Mouse (Mus musculus) kidney, embryonic 14.5 days (tissue): ENCODE measurements around the gene Pitpnm2. TPM values are rescaled to one million over a fixed set of nuclear protein-coding genes. Genes with fewer than 3 reads are reported as not detected.

Experiments
- ATAC-seq: fragments of 200-750 bp; cut with Nextera tagmentation; 2 replicates; pipeline ENCODE4 v1.8.0; 2017; ENCODE audit warnings: moderate number of reproducible peaks, mild to moderate bottlenecking, moderate TSS enrichment, moderate library complexity; ENCODE audit not compliant: low FRiP score, low TSS enrichment
- H3K27ac ChIP-seq: fragments of 300-500 bp; sonication (generic); 2 replicates; pipeline ENCODE4 v1.5.1; 2014; ENCODE audit warnings: low read depth, mild to moderate bottlenecking, low read length, moderate library complexity, mixed read lengths
- H3K27me3 ChIP-seq: fragments of 300-500 bp; sonication (generic); 2 replicates; pipeline ENCODE4 v1.6.1; 2014; ENCODE audit warnings: mild to moderate bottlenecking, low read length; ENCODE audit not compliant: control insufficient read depth, insufficient read depth
- H3K36me3 ChIP-seq: fragments of 300-500 bp; sonication (generic); 2 replicates; pipeline ENCODE4 v1.6.1; 2014; ENCODE audit warnings: low read length, mixed read lengths; ENCODE audit not compliant: control insufficient read depth, insufficient read depth
- H3K4me1 ChIP-seq: fragments of 300-500 bp; sonication (generic); 2 replicates; pipeline ENCODE4 v1.6.1; 2014; ENCODE audit warnings: low read length, mixed read lengths; ENCODE audit not compliant: control insufficient read depth, insufficient read depth
- H3K4me2 ChIP-seq: fragments of 300-500 bp; sonication (generic); replicated peaks from 2 replicates; pipeline ENCODE4 v1.6.1; 2014; ENCODE audit warnings: low read depth, mild to moderate bottlenecking, low read length
- H3K4me3 ChIP-seq: fragments of 300-500 bp; sonication (generic); 2 replicates; pipeline ENCODE4 v1.5.1; 2014; ENCODE audit warnings: mild to moderate bottlenecking, low read length
- H3K9ac ChIP-seq: fragments of 300-500 bp; sonication (generic); 2 replicates; pipeline ENCODE4 v1.6.1; 2014; ENCODE audit warnings: low read depth, mild to moderate bottlenecking, low read length, moderate library complexity
- H3K9me3 ChIP-seq: fragments of 300-500 bp; sonication (generic); 2 replicates; pipeline ENCODE4 v1.6.1; 2016; ENCODE audit warnings: low read length; ENCODE audit not compliant: control insufficient read depth
- WGBS: fragments of 180-500 bp; shearing (Covaris S2); extraction: QIAGEN DNeasy Blood & Tissue Kit; methylation state at CpG from one replicate; pipeline ENCODE4 v1.1.7; 2014; 5-methylcytosine and 5-hydroxymethylcytosine counted together
- polyA plus RNA-seq: library from polyadenylated mRNA; unstranded; fragments of >200 nt; fragmentation: Nextera tagmentation; extraction: Ambion mirVana; gene quantifications from 2 replicates; pipeline ENCODE4 v1.2.1, GENCODE M21; 2014

Gene Pitpnm2
- polyA plus RNA-seq, 1 experiment from 2014 or later = 7.0 TPM

- no peaks in the 10 kb centered on the region for H3K27me3 ChIP-seq
- peaks cover 12% of the 10 kb centered on the region for H3K4me1 ChIP-seq
- H3K9me3 ChIP-seq = no peaks in the 10 kb centered on the region
- no peak overlapping the region for H3K4me2 ChIP-seq
- no peak overlapping the region for H3K9ac ChIP-seq
- no peak overlapping the region for H3K27ac ChIP-seq
- no peak overlapping the region for H3K4me3 ChIP-seq
- peaks cover 21% of the 10 kb centered on the region for H3K36me3 ChIP-seq
- no peak for ATAC-seq
- WGBS = 96% methylated on average over 13 of the region's 13 CpGs
These were observed 3.2 kb upstream of the Pitpnm2 start for GRCm38 (mm10) chr5:124252580-124253320.

DNA sequence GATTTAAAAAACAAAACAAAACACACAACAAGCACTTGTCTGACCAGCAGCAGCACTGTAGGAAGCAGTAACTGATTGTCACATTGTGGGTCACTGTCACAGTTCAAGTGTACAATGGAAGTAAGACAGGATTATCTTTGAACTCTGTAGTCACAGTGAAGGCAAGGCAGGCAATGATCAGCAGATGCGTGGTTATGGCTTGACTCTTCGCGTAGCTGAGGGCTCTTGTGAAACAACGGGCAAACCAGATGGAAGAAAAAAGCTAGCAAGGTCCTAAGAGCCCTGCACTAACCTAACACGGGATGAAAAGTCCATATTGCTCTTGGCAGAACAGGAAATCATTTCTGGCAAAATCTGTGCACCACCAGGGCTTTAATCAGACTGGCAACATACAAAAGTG is 1.5 kb upstream of the Pitpnm2 start:
- ATAC-seq = no peak
- Histone ChIP-seq H3K9me3 (no peaks in the 10 kb centered on the region), H3K4me2 (no peak overlapping the region), H3K27ac (no peak overlapping the region), H3K9ac (no peak overlapping the region), H3K4me3 (no peak overlapping the region), H3K4me1 (peaks cover 12% of the 10 kb centered on the region), H3K27me3 (no peaks in the 10 kb centered on the region), H3K36me3 (peaks cover 13% of the 10 kb centered on the region; the same call in 1 of the 2 replicates)
- 87% methylated on average over 5 of the region's 5 CpGs for WGBS

- Histone ChIP-seq H3K9me3 (no peaks in the 10 kb centered on the region), H3K36me3 (peaks cover 11% of the 10 kb centered on the region; the same call in 1 of the 2 replicates), H3K27me3 (no peaks in the 10 kb centered on the region), H3K4me1 (peaks cover 12% of the 10 kb centered on the region), H3K9ac (peak overlapping the region; percentile 88), H3K4me2 (peak overlapping the region; percentile 87), H3K27ac (peak overlapping the region; percentile 24; the same call in 1 of the 2 replicates), H3K4me3 (peak overlapping the region; percentile 53)
- under 1% methylated on average over 54 of the region's 77 CpGs for WGBS
- peak; percentile 55 for ATAC-seq
These were observed 531 bp downstream of the Pitpnm2 start for GRCm38 (mm10) chr5:124248845-124249613.

GRCm38 (mm10) chr5:124247986-124248626 is 1.5 kb downstream of the Pitpnm2 start:
- peak overlapping the region; percentile 14; the same call in 1 of the 2 replicates for H3K27ac ChIP-seq
- no peak for ATAC-seq
- 37% methylated on average over 9 of the region's 9 CpGs for WGBS
- H3K36me3 ChIP-seq = peaks cover 4% of the 10 kb centered on the region; the same call in 1 of the 2 replicates
- no peaks in the 10 kb centered on the region for H3K9me3 ChIP-seq
- H3K9ac ChIP-seq = no peak overlapping the region
- H3K4me2 ChIP-seq = peak overlapping the region; percentile 87
- peak overlapping the region; percentile 53; the same call in 1 of the 2 replicates for H3K4me3 ChIP-seq
- H3K27me3 ChIP-seq = no peaks in the 10 kb centered on the region
- H3K4me1 ChIP-seq = peaks cover 12% of the 10 kb centered on the region

DNA sequence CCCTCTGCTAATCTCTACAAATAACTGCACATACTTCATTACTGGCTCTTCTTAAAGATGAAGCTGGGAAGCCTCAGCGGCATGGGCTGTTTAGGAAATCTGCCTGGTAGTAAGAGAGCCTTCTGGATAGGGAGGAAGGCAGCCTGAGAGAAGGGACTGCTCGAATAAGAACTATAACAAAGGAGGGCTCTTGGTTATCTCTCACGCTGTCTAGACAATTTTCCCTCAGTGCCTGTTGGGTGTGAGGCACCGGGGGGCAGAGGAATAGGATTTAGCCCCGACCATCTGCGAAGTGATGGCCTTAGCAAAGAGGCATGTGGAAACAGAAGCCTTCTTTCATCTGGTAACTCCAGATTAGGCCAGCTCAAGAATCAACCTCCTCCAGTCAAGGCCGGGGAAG is 2.3 kb downstream of the Pitpnm2 start:
- WGBS = 64% methylated on average over 7 of the region's 7 CpGs

DNA sequence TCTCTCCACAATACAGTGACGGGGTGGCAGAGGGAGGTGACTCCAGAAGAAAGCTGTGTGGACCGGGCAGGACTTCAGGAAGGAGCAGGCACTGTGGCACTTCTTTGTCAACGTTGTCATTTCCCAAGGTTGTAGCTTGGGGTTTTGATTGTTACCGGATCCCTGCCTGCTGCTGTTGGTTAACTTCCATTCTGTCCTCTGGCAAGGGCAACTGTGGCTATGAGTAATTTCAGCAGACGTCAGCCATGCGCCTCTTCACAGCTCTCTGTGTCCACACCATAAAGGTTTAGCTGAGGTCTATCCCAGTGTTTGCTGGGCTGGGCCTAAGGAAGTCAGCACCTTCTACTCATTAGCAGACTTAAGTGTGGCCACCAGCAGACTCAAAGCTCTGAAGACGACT is 4.7 kb downstream of the Pitpnm2 start:
- no peak for ATAC-seq
- Histone ChIP-seq H3K4me1 (peaks cover 23% of the 10 kb centered on the region), H3K9ac (no peak overlapping the region), H3K27ac (no peak overlapping the region), H3K4me2 (no peak overlapping the region), H3K36me3 (no peaks in the 10 kb centered on the region), H3K9me3 (no peaks in the 10 kb centered on the region), H3K4me3 (no peak overlapping the region), H3K27me3 (no peaks in the 10 kb centered on the region)
- 93% methylated on average over 7 of the region's 7 CpGs for WGBS

More for the DNA sequence above, 2.3 kb downstream of the Pitpnm2 start:
- H3K4me1 ChIP-seq = peaks cover 15% of the 10 kb centered on the region
- H3K27me3 ChIP-seq = no peaks in the 10 kb centered on the region
- H3K9me3 ChIP-seq = no peaks in the 10 kb centered on the region
- no peak overlapping the region for H3K9ac ChIP-seq
- no peak overlapping the region for H3K27ac ChIP-seq
- no peaks in the 10 kb centered on the region for H3K36me3 ChIP-seq
- ATAC-seq = no peak
- no peak overlapping the region for H3K4me3 ChIP-seq
- H3K4me2 ChIP-seq = no peak overlapping the region

- H3K4me1 ChIP-seq = peaks cover 23% of the 10 kb centered on the region
- ATAC-seq = no peak
- no peaks in the 10 kb centered on the region for H3K27me3 ChIP-seq
These were observed 5.1 kb downstream of the Pitpnm2 start for GRCm38 (mm10) chr5:124244449-124244848.

DNA sequence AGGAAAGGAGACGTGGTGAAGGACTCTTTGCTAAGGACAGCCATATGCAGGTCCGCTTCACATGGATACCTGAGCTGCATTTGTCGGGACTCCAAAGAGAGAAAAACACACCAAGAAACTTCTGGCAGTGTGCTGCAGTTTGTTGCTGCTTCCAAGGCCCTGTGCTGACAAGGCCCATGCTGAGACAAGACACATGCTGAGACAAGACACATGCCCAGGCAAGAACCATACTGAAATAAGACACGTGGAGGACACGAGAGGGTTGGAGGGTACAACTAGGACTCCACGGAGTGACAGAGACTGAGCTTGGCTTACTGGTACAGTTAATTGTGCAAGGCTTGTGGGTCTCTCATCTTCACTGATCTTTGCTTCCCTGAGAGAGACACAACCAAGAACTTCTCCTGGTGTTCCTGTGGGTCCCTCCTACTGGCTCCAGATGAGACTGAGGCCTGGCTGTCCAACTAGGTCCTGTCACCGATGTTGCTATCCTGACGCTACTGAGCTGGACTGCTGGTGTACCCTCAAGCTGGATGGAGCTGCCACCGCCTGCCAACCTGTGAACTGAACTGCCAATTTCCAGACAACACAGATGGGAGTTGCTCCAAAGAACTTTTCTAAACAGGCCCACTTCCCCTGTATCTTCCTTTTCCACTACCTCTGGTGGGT is 6.2 kb downstream of the Pitpnm2 start:
- H3K27ac ChIP-seq = no peak overlapping the region
- no peak for ATAC-seq
- no peak overlapping the region for H3K4me3 ChIP-seq
- WGBS = 90% methylated on average over 9 of the region's 9 CpGs
- no peak overlapping the region; the same call in 1 of the 2 replicates for H3K9ac ChIP-seq
- no peaks in the 10 kb centered on the region for H3K27me3 ChIP-seq
- H3K4me1 ChIP-seq = peaks cover 18% of the 10 kb centered on the region
- H3K9me3 ChIP-seq = no peaks in the 10 kb centered on the region
- H3K4me2 ChIP-seq = no peak overlapping the region
- H3K36me3 ChIP-seq = no peaks in the 10 kb centered on the region

More at GRCm38 (mm10) chr5:124244449-124244848, 5.1 kb downstream of the Pitpnm2 start:
- no peaks in the 10 kb centered on the region for H3K36me3 ChIP-seq
- WGBS = 95% methylated on average over 8 of the region's 8 CpGs
- no peak overlapping the region for H3K4me3 ChIP-seq
- H3K27ac ChIP-seq = no peak overlapping the region
- H3K4me2 ChIP-seq = no peak overlapping the region
- H3K9ac ChIP-seq = no peak overlapping the region
- no peaks in the 10 kb centered on the region for H3K9me3 ChIP-seq
